Mouse (Mus musculus) cerebellum, adult (tissue): ENCODE measurements around the gene Hyou1.
"Not testable (repeated sequence)": the region's sequence is repeated elsewhere in the genome, so short reads cannot be mapped to it uniquely, and the experiment has no call there.

Source experiments
- ATAC-seq: cut with Nextera tagmentation; 2 replicates; pipeline ENCODE4 v1.9.2; 2017; ENCODE audit warnings: mild to moderate bottlenecking, moderate library complexity, mixed read lengths; ENCODE audit not compliant: insufficient number of reproducible peaks, low FRiP score, low TSS enrichment

Gene Hyou1

DNA sequence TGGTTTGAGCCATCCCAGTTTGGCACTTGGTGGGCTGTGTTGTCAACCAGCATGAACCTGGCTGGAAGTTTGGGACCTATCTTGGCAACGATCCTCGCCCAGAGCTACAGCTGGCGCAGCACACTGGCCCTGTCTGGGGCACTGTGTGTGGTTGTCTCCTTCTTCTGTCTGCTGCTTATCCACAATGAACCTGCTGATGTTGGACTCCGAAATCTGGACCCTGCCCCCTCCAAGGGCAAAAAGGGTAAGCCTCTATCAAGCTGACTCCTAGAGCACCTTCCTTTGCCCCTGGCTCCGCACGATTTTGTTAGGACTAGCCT, 20.5 kb downstream of the Hyou1 start:
- ATAC-seq: no peak

DNA sequence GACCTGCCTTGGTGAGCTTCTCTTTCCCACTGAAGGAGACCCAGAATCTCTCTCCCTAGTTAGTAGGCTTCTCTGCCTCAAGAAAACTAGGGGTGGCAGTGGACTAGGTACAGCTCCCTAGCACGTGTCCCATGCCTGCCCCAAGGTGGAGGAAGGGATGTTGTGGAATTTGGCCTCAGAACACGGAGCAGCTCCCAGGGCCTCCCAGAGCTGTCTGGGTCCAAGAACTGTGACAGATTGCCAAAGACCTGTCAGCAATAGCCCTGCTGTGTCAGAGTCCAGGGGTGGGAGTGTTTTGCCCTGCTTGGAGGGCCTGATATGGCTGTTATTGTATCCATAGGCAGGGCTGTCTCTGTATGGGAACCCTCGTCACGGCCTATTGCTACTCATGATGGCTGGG, 21.8 kb downstream of the Hyou1 start:
- ATAC-seq: no peak

DNA sequence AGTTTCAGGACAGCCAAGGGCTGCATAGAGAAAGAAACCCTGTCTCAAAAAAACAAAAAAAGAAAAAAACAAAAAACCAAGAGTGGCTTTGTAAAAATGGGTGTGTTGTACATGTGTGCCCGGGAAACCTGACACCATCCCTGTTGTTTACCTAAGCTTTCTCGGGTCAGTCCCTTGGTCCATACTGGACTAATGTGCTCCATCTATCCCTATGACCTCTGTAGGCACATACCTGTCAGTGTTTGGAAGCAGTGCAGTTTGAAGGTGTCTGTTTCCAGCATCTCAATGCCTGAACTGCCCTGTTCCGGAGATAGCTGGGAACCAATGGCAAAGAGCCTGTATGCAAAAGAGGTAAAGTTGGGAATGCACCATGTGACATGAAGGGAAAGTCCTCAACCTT, 25.7 kb downstream of the Hyou1 start:
- ATAC-seq: no peak

- peak; percentile 95 for ATAC-seq
These were observed 27.8 kb downstream of the Hyou1 start, which contains the start of the genes Rps25 and Trappc4 for GRCm38 (mm10) chr9:44406906-44407751. Rps25 (plus strand) TSS chr9:44407139. Trappc4 (minus strand) TSS chr9:44407600.

GRCm38 (mm10) chr9:44407752-44408097, 28.4 kb downstream of the Hyou1 start:
- no peak for ATAC-seq

DNA sequence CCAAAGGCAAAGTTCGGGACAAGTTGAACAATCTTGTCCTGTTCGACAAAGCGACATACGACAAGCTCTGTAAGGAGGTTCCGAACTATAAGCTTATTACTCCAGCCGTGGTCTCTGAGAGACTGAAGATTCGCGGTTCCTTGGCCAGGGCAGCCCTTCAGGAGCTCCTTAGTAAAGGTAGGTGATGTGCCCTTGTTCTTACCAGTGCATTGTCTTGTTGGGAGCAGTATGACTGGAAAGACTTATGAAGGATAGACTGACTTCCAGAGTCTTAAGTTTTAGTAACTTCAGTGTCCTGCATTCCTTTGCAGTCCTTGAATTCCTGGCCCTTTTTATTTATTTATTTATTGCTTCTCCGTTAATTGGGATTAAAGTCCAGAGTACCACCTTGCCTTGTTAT, 29.4 kb downstream of the Hyou1 start:
- not testable (repeated sequence) for ATAC-seq

GRCm38 (mm10) chr9:44410647-44411336, 31.5 kb downstream of the Hyou1 start:
- ATAC-seq: no peak

DNA sequence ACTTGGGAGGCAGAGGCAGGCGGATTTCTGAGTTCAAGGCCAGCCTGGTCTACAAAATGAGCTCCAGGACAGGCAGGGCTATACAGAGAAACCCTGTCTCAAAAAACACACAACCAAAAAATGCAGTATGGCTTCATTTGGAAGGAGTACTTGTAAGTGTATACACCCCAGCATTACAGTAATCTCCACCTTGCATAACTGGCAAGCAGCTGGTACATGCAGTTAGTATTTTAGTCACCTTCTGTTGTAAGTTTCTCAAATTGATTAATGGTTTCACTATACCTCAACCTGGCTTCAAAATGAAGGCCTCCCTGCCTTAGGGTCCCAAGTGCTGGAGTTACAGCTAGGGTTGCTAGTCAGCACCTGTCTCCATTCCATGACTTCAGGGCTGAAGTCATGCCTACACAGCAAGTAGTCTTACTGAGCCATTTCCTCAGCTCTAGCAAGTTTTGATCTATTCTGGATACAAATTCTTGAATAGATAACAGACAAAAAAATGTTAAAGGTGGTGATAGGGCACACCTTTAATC, 32.4 kb downstream of the Hyou1 start:
- ATAC-seq: no peak

DNA sequence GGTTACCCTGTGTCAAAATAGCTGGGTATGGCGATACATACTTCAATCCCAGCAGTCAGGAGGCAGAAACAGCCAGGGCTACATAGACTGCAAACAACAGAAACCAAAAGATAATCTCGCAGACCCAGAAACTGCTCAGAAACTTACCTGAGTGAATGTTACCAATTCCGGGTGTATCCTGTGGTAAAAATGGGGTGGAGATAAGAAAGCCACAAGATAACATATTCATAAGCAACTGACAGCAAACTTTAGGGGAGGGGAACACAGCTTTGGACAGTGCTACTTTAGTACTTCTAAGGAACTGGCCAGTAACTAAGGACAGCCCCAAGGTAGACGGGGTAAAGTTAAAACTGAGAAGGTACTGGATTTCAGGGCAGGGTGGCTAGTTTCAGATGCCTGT, 33.0 kb downstream of the Hyou1 start:
- no peak for ATAC-seq

DNA sequence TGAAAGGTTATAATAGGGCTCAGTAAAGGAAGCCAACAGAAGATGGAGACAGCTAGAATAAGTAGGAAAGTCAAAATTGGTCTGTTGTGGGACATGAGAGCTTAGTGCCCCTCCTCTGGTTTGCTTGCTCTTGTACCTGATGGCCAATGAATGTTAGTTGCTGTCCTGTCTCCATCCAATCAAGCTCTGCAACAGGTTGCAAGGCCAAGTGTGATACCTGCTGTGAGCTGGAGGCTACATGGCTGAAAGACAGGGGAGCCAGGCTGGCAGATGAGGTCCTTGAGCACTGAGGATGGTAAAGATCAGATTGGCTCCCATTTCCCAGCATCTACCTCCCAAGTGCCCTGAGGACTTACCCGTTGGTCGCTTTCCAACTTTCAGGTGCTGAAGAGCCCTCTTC, 33.5 kb downstream of the Hyou1 start:
- no peak for ATAC-seq

DNA sequence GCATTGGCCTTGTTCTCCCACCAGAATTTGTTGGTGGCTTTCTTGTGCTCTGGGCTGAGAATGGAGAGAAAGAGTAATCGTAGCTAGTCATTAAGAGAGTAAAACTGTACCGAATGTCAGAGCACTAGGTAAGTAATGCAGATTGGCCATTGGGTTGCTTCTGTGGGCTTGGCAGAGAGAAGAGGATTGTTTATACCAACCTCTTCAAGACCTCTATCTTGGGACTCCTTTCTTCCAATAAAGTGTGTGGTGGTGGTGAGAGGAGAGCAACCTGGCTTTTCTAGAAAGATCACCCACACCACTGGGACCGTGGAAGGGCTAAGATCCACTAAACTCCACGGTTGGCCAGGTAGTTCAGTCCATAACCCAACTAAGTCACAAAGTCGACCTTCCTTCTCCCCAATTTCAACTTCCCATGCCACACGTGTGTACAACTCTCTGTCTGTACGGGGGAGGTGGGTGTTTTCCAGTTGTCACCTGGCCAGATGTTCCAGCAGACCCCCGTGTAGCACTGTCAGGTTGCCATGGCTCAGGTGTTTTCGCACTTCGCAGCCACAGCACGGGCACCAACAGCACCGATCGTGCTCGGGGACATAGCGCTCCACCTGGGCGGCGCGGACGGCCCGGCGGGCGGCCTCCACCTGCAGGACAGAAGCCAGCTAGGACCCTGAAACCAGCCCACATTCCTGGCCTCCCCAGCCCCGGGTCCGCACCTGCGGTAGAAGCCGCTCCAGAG, 38.0 kb downstream of the Hyou1 start:
- peak; percentile 49; the same call in 1 of the 2 replicates for ATAC-seq

DNA sequence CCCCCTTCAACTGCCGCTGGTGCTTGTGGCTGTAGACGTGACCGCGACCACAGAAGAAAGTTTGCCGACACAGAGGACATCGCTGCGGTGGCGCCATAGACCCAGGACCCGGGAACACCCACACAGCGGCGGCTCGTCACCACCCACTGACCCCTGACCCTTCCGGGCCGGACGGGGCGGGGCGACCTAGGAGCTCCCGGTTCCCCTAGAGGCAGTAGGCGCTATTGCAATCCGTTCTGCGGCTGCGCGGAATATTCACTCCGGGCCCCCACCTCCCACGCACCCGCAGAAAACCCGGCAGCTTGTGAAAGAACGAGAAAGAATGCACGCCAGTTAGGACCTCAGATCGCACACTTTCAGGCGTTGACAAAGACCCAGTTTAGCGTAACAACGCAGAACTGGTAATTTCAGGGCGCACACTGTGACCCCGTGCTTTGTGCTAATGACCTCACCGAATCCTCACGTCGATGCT, 38.6 kb downstream of the Hyou1 start:
- ATAC-seq: peak; percentile 86

DNA sequence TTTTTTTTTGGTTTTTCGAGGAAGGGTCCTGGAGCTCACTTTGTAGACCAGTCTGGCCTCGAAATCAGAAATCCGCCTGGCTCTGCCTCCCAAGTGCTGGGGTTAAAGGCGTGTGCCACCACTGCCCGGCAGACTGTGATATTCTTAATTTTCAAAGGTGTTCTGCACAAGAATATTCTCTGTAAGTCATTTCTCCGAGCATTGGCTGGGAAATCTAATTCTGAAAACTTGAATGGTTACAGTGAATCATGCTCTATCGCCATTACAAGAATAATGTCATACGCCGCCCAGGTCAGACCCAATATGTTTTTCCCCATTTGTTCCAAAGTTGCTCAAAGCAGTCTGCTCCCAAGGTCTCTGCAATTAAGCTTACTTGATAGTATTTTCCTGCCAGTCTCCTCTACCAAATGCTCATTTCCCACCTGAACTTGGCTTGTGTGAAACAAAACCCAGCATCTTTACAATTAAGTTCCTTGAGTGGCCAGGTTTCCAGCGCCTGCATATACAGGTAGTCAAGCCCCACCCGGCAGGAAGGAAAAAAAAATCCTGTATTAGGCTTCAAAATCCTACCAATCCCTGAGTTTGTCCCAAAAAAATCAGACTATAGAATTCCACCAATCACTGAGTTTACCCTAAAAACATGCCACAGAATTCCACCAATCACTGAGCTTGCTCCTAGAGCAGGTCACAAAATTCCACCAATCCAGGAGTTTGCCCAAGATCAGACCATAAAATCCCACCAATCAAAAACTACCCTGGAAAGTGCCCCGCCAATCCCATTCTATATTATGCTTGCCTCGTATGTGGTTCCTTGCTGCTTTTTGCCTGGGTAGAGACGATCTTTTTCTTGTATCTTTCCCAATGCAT, 39.5 kb downstream of the Hyou1 start, which contains the start of gene Ccdc84:
TSS of gene Ccdc84 (minus strand) at position 51 of the 867 bp plus-strand sequence.
- ATAC-seq: 0 out of 2 replicates have a peak, but pooled peaks have one; percentile 3

DNA sequence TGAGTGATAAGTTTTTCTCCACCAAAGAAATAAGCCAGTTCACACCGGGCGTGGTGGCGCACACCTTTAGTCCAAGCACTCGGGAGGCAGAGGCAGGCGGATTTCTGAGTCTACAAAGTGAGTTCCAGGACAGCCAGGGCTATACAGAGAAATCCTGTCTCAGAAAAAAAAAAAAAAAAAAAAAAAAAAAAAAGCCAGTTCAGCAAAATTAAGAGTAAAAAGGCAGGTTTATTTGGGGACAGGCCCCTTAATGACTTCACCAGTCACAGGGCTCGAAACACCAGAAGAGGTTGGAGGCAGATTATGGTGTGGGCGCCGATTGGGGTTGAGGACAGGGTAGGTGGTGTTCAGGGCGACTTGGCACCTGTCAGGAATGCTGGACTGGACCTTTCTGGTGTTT, 40.4 kb downstream of the Hyou1 start:
- not testable (repeated sequence) for ATAC-seq

- ATAC-seq: no peak
These were observed 41.1 kb downstream of the Hyou1 start for GRCm38 (mm10) chr9:44420280-44420898.

GRCm38 (mm10) chr9:44423576-44423975, 44.3 kb downstream of the Hyou1 start:
- ATAC-seq: no peak

DNA sequence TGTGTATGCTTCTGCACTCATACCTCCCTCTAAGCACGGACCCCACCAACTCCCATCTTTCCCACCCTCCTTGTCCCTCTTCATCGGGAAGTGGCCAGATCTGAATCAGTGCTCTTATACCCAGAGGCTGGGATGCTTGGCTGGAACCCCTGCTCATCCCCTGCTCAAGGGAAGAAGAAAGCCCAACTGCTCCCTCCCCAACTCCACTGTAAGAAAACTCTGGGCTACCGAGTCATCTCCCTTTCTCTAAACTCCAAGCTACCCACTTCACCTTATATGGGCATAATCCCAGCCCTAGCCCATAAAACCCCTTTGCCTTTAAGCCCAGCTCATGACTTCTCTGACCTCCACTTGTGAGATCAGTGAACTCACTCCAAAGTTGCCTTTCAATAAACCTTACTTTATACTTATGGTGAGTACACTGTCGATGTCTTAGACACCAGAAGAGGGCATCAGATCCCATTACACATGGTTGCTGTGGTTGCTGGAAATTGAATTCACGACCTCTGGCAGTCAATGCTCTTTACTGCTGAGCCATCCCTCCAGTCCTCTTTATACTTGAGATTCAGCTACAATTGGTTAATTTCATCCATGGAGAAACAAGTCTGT, 53.4 kb downstream of the Hyou1 start:
- ATAC-seq: no peak

GRCm38 (mm10) chr9:44435747-44436146, 56.5 kb downstream of the Hyou1 start:
- ATAC-seq: no peak

DNA sequence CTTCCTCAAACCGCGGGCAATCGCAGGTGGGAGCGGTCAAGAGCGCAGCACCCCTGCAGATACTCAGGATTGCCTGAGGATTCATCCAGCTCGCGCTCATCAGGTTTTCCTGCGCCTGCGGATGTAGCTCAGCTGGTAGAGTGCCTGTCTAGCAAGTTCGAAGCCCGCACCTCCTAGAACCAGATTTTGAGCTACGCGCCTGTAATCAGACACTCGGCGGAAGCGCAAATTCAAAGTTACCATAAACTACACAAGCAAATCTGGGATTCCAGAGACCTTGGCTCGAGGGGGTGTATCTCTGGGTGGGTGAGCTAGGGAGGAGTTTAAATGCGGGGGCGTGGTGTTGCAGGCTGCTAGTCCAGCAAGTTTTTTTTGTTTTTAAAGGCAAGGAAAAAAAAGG, 61.7 kb downstream of the Hyou1 start, which contains the start of gene Foxr1:
TSS of gene Foxr1 (minus strand) at position 176 of the 400 bp plus-strand sequence.
- no peak for ATAC-seq
